In the genomic region with DNA sequence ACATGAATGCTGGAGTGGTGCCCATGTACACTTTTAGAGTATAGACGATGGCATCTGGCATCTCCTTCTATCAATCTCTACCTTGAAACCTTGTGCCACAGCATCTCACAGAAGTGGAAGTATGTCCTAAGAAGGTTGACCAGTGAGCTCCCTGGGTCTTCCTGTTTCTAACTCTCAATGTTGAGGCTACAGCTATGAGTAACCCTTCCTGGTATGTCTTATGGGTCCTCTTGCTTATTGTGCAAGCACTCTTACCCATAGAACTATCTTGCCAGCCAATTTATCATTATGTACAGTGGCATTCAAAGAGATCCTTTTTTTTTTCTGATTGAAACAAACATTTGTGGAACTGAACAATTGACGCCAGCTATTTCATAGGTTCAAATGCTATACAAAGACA, we compare ENCODE assay signal across 8 mouse cellular contexts.
"Had no signal": no experiment of that assay in that cellular context is flagged by ENCODE, and none has a peak within 500 bp of the region (broad histone marks: within the 10 kb centered on the region; RNA-seq: fewer than 3 reads in every experiment).

No protein-coding gene starts in this region.

- ATAC-seq: midbrain, embryonic 16.5 days had no signal

- DNase-seq: kidney, adult 11 months; kidney, adult 9 months; kidney, postnatal 14 days; left cerebral cortex, postnatal 4 days; lung, postnatal 4 days; retina, postnatal 1 day; thymus, postnatal 36 days had no signal
